Mouse (Mus musculus): ENCODE results near the gene Ttc19.
"Not testable (repeated sequence)": the region's sequence is repeated elsewhere in the genome, so short reads cannot be mapped to it uniquely, and the experiment has no call there.

The Ttc19 gene

GRCm38 (mm10) chr11:62285020-62285419 is 3.7 kb downstream of the Ttc19 start:
- no peak for DNase-seq

GRCm38 (mm10) chr11:62287700-62288099 is 6.4 kb downstream of the Ttc19 start:
- DNase-seq = no peak

- DNase-seq = no peak
Measured at GRCm38 (mm10) chr11:62294121-62294520, 12.8 kb downstream of the Ttc19 start.

GRCm38 (mm10) chr11:62298883-62299282 is 17.6 kb downstream of the Ttc19 start:
- no peak for DNase-seq

GRCm38 (mm10) chr11:62305866-62306265 is 24.6 kb downstream of the Ttc19 start:
- no peak for DNase-seq

- DNase-seq = no peak
Measured at GRCm38 (mm10) chr11:62309296-62309695, 28.0 kb downstream of the Ttc19 start.

- no peak for DNase-seq
Measured at GRCm38 (mm10) chr11:62314984-62315383, 33.7 kb downstream of the Ttc19 start.

GRCm38 (mm10) chr11:62317746-62318145 is 36.5 kb downstream of the Ttc19 start:
- no peak for DNase-seq

GRCm38 (mm10) chr11:62320097-62320496 is 38.8 kb downstream of the Ttc19 start:
- no peak for DNase-seq

GRCm38 (mm10) chr11:62323659-62324058 is 42.4 kb downstream of the Ttc19 start:
- no peak for DNase-seq

- DNase-seq = no peak
Measured at GRCm38 (mm10) chr11:62331141-62331540, 49.9 kb downstream of the Ttc19 start.

GRCm38 (mm10) chr11:62332228-62332627 is 51.0 kb downstream of the Ttc19 start:
- no peak for DNase-seq

GRCm38 (mm10) chr11:62343002-62343401 is 61.7 kb downstream of the Ttc19 start:
- no peak for DNase-seq

- DNase-seq = no peak
Measured at GRCm38 (mm10) chr11:62351948-62352347, 70.7 kb downstream of the Ttc19 start.

GRCm38 (mm10) chr11:62355216-62355615 is 73.9 kb downstream of the Ttc19 start:
- no peak for DNase-seq

GRCm38 (mm10) chr11:62366879-62367278 is 85.6 kb downstream of the Ttc19 start:
- no peak for DNase-seq

- no peak for DNase-seq
Measured at GRCm38 (mm10) chr11:62369924-62370323, 88.7 kb downstream of the Ttc19 start.

- DNase-seq = no peak
Measured at GRCm38 (mm10) chr11:62371776-62372175, 90.5 kb downstream of the Ttc19 start.

- DNase-seq = not testable (repeated sequence)
Measured at GRCm38 (mm10) chr11:62377202-62377851, 96.1 kb downstream of the Ttc19 start.
